Mouse (Mus musculus): ENCODE measurements around the gene Mlf2.
A peak's percentile ranks its signal among the peaks of the same experiment; 100 is the strongest.
"Not testable (repeated sequence)": the region's sequence is repeated elsewhere in the genome, so short reads cannot be mapped to it uniquely, and the experiment has no call there.

The Mlf2 gene

GRCm38 (mm10) chr6:124930754-124931524, at the start of gene Mlf2:
Mlf2 (plus strand) TSS chr6:124931386.
- DNase-seq, result peak; percentile 99

DNA sequence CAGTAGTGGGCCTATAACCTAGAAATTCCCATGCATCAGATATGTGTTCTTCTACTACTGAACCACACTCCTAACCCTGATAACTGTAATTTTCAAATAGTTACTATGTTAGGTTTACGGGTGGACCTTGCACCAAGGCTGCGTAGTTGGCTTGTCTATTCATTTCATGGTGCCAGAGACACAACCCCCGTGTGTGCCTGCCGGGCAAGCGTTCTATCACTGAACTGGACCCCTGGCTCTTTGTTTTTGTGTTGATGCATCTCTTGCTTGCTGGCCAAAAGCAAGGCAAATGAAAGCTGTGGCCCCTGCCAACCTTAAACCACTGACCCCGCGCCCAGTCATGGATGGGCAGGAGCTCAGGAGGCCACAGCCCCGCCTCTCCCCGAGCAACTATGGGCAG, 49.4 kb upstream of the Mlf2 start:
- DNase-seq, result no peak

DNA sequence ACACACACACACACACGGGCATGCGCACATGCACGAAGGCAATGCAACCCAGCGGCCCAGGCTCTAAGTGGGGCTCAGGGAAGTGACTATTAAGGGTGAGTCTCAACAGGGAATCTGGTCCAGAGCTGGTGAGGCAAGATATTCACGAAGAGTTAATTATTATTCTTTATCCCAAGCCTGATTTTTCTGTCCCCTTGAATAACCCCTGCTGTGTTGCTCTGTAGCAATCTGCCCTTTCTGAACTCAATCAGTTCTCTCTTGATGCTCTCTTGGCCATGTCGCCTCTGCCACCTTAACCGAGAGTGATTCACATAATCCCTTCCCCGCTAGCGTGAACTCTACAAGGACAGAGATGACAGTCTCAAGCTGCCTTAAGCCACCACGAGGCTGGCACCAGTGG, 47.8 kb upstream of the Mlf2 start:
- no peak for DNase-seq

- DNase-seq, result no peak
Measured at GRCm38 (mm10) chr6:124884714-124885500, 46.3 kb upstream of the Mlf2 start.

DNA sequence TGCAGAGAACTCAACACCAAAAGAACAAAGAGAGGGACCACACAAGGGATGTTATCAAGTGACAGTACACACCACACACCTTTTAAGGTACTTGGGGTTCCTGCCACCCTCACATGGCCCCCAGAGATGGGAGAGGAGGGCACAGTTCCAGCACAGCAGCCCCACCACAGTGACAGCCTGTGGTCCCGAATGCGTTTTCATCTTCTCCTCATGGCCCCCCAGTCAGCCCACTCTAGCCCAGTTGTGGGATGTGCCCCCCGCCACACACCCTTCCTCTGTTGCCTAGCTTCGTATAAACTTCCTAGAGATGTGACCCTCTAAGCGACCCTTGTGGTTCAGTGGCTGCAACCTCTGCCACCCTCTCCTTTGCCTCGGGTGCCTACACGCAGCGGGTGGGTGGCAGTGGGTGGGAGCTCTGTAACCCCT, 45.2 kb upstream of the Mlf2 start:
- no peak for DNase-seq

- no peak for DNase-seq
Measured at GRCm38 (mm10) chr6:124887986-124888385, 43.2 kb upstream of the Mlf2 start, which contains the start of gene Cd4. Cd4 (minus strand) TSS chr6:124888221.

GRCm38 (mm10) chr6:124888555-124889125, 42.5 kb upstream of the Mlf2 start:
- no peak for DNase-seq

GRCm38 (mm10) chr6:124890997-124891396, 40.2 kb upstream of the Mlf2 start:
- no peak for DNase-seq

- DNase-seq, result not testable (repeated sequence)
Measured at GRCm38 (mm10) chr6:124894113-124894512, 37.1 kb upstream of the Mlf2 start.

DNA sequence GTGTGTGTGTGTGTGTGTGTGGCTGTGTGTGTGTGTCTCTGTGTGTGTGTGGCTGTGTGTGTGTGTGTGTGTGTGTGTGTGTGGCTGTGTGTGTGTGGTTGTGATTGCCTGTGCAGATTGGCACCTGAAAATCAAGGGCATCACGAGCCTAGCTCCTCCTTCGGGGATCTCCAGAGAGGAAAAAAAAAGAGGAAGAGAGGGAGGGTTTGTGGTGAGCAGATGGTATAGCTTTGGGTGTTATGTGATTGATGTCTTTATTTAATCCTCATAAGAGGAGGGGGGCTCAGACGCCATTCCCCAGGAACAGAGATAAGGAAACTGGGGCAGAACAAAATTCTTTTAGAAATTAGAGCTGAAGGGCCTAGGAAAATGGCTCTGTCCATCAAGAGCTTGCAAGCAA, 32.8 kb upstream of the Mlf2 start:
- DNase-seq, result peak; percentile 71

DNA sequence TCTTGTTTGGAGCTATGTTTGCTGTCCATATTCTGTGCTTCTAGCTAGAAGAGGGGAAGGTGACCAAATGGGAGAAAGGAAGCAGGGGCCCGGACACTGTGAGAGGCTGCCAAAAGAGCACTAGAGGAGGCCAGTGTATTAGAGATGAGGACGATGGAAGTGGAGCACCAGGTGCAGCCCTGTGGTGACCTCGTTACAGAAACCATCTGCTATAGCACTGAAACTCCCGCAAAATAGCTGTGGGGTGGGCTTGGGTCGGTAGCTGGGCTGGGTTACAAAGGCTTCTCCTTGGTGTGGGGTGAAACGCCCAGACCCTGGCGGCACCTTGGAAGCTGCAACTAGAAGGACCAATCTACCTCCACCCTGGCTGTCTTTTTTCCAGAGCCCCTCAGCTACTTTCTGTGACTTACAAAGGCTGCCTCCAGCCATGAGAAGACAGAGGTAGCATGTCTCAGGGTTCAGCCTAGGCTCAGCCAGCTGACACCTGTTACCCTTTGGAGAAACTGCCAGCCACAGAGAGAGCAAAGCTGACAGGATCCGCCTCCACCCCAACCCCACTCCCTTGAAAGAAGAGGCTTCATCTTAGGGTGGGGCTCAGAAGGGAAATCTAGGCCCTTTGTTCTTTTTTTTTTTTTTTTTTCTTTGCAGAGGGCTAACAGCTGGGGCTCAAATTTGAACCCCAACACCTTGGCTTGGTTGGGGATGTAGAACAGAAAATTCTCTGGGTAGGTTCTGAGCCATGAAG, 31.0 kb upstream of the Mlf2 start:
- DNase-seq, result peak; percentile 64

GRCm38 (mm10) chr6:124900801-124901480, 30.2 kb upstream of the Mlf2 start:
- DNase-seq, result peak; percentile 38

DNA sequence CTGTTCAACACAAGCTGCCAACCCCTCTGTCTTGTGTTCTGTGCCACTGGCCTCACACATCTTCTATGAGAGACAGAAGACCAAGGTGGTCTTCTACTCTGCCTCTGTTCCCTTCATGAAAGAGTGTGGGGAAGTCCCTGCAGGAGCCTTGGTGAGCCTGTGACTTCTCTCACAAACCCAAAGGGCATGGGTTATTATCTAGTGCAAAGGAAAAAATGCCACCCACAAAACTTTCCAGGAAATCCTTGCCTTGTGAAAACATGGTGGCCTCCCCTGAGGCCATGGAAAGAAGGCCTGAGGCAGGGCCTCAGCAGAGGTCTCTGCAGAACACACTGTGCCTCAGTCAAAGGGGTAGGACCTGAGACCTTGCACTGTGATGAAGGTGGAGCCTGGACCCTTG, 29.3 kb upstream of the Mlf2 start:
- no peak for DNase-seq

DNA sequence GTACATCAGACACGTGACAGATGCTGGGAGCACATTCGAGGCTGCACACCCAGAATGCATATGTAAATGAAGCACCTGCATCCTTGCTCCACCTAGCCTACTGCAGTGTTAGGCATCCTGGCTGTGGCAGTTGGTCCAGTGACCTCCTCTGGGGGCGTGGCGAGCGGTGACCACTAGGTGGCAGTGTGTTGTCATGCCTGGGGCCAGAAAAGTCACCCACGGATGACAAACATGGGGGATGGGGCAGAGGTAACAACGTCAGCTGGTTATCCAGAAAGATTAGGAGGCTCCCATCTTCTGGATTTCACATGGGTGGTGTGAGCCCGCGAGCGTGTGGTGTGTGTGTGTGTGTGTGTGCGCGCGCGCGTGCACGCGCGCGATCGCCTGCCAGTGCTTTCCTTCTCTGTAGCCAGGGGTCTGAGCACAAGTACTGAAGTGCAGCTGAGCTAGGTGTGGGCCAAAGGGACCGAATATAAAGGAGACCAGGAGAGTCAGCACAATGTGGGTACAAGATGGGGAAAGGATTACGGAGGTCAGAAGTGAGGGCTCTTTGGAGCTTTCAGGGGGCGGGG, 27.5 kb upstream of the Mlf2 start:
- peak; percentile 96 for DNase-seq

DNA sequence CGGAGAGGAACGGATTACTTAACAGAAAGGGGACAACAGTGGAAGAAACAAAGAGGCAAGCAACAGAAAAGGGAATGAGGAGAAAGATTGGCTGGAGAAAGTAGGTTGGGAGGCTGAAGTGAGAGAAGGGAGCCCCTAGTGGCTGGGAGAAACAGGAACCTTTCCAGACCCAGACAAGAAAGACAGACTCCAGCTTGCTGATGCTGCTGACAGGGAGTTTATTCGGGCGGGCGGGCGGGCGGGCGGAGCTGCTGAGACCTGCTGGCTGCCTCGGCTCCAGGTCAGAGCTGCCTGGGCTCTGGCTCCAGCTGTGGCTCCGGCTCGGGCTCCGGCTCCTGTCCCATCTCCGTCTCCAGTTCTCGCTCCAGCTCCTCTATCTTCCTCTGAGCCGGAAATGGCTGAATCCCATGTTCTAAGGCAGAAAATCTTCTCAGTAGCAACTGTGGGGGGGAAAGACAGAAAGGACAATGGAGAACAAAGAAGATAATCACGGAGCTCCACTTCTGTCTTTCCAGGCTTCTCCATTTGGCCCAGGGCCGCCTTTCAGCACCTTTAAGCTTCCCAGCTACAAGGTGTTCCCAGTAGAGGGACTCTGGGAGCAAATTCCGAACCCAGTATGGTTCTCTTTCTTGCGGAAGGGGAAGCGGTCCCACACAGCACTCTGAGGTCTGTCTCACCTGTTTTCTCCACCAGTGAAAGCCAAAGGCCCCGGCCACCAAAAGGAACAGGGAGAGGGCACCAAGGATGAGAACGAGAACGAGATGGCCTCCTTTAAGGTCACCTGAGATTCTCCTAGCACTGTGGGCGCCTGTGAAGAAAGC, 26.8 kb upstream of the Mlf2 start:
- DNase-seq, result peak; percentile 95

- peak; percentile 76 for DNase-seq
Measured at GRCm38 (mm10) chr6:124904991-124905860, 26.0 kb upstream of the Mlf2 start.

DNA sequence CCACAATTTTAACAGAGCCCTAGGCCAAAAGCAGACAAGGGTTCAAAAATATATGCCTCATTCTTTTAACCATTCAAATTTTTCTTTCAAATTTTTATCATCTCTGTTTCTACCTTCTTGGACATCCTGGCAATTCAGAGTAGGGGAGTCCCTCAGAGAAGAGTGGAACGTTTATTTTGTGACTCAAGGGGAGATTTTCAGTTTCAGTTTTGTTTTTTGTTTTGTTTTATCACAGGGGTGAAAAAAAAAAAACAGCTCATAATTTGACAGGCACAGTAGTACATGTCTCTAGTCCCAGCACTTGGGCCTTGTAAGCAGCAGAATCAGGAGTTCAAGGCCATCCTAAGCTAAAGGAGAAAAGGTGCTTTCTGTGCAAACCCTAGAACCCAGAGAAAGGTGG, 23.4 kb upstream of the Mlf2 start:
- no peak for DNase-seq

GRCm38 (mm10) chr6:124910032-124910431, 21.2 kb upstream of the Mlf2 start:
- DNase-seq, result peak; percentile 56

GRCm38 (mm10) chr6:124911533-124912218, 19.5 kb upstream of the Mlf2 start, which contains the start of gene Lag3:
Lag3 (minus strand) TSS chr6:124911705.
- no peak for DNase-seq

Measured in retina, postnatal 1 day (tissue).